Mouse (Mus musculus): ENCODE results near the gene Tspan17. TPM values are rescaled to one million over a fixed set of nuclear protein-coding genes. Genes with fewer than 3 reads are reported as not detected.

Gene Tspan17
- polyA plus RNA-seq (2014; fragmentation: Nextera tagmentation; extraction: Ambion mirVana), result 2.4 and 3.9 TPM in 2 replicates

GRCm38 (mm10) chr13:54788740-54789560 is at the start of gene Tspan17:
TSS of gene Tspan17 (plus strand) at chr13:54789377.
- ATAC-seq (replicated peaks; ENCODE audit: insufficient number of reproducible peaks, low FRiP score, low TSS enrichment), result peak; percentile 80
- Histone ChIP-seq H3K4me1 (ENCODE audit: control insufficient read depth, insufficient read depth, low read length) (peaks cover 8% of the 10 kb centered on the region; the same call in 1 of the 2 replicates), H3K27ac (ENCODE audit: low read depth, low read length) (no peak within 1 kb of the TSS), H3K9me3 (replicated peaks; ENCODE audit: control insufficient read depth, low read length) (no peaks in the 10 kb centered on the region), H3K9ac (ENCODE audit: low read depth, low read length) (peak within 1 kb of the TSS; percentile 54), H3K4me2 (peak within 1 kb of the TSS; percentile 94), H3K36me3 (ENCODE audit: control insufficient read depth, insufficient read depth, low read length) (no peaks in the 10 kb centered on the region), H3K4me3 (ENCODE audit: low read depth, low read length) (peak within 1 kb of the TSS; percentile 59), H3K27me3 (ENCODE audit: control insufficient read depth, insufficient read depth, low read length) (peaks cover 26% of the 10 kb centered on the region)
- WGBS (ENCODE audit: insufficient replicate concordance), result 3% methylated on average over 48 of the region's 49 CpGs

GRCm38 (mm10) chr13:54746110-54746509 is 43.1 kb upstream of the Tspan17 start:
- Histone ChIP-seq H3K36me3 (ENCODE audit: control insufficient read depth, insufficient read depth, low read length) (no peaks in the 10 kb centered on the region), H3K9me3 (replicated peaks; ENCODE audit: control insufficient read depth, low read length) (no peaks in the 10 kb centered on the region), H3K4me2 (no peak overlapping the region), H3K27me3 (ENCODE audit: control insufficient read depth, insufficient read depth, low read length) (peaks cover 49% of the 10 kb centered on the region), H3K27ac (ENCODE audit: low read depth, low read length) (no peak overlapping the region), H3K9ac (ENCODE audit: low read depth, low read length) (no peak overlapping the region), H3K4me1 (ENCODE audit: control insufficient read depth, insufficient read depth, low read length) (peaks cover 6% of the 10 kb centered on the region; the same call in 1 of the 2 replicates), H3K4me3 (ENCODE audit: low read depth, low read length) (no peak overlapping the region)
- ATAC-seq (replicated peaks; ENCODE audit: insufficient number of reproducible peaks, low FRiP score, low TSS enrichment), result no peak
- WGBS (ENCODE audit: insufficient replicate concordance), result 25% methylated on average over 6 of the region's 6 CpGs

GRCm38 (mm10) chr13:54746896-54747295 is 42.3 kb upstream of the Tspan17 start:
- Histone ChIP-seq H3K4me3 (ENCODE audit: low read depth, low read length) (no peak overlapping the region), H3K9ac (ENCODE audit: low read depth, low read length) (no peak overlapping the region), H3K27ac (ENCODE audit: low read depth, low read length) (no peak overlapping the region), H3K36me3 (ENCODE audit: control insufficient read depth, insufficient read depth, low read length) (no peaks in the 10 kb centered on the region), H3K4me2 (no peak overlapping the region), H3K9me3 (replicated peaks; ENCODE audit: control insufficient read depth, low read length) (no peaks in the 10 kb centered on the region), H3K4me1 (ENCODE audit: control insufficient read depth, insufficient read depth, low read length) (peaks cover 6% of the 10 kb centered on the region; the same call in 1 of the 2 replicates), H3K27me3 (ENCODE audit: control insufficient read depth, insufficient read depth, low read length) (peaks cover 51% of the 10 kb centered on the region)
- WGBS (ENCODE audit: insufficient replicate concordance), result 33% methylated on average over 10 of the region's 10 CpGs
- ATAC-seq (replicated peaks; ENCODE audit: insufficient number of reproducible peaks, low FRiP score, low TSS enrichment), result no peak

GRCm38 (mm10) chr13:54748190-54748589 is 41.0 kb upstream of the Tspan17 start:
- 77% methylated on average over 8 of the region's 8 CpGs for WGBS (ENCODE audit: insufficient replicate concordance)
- no peak overlapping the region for H3K4me2 ChIP-seq
- H3K36me3 ChIP-seq (ENCODE audit: control insufficient read depth, insufficient read depth, low read length), result no peaks in the 10 kb centered on the region
- no peak overlapping the region for H3K9ac ChIP-seq (ENCODE audit: low read depth, low read length)
- no peak overlapping the region for H3K4me3 ChIP-seq (ENCODE audit: low read depth, low read length)
- H3K9me3 ChIP-seq (replicated peaks; ENCODE audit: control insufficient read depth, low read length), result no peaks in the 10 kb centered on the region
- H3K27me3 ChIP-seq (ENCODE audit: control insufficient read depth, insufficient read depth, low read length), result peaks cover 55% of the 10 kb centered on the region
- ATAC-seq (replicated peaks; ENCODE audit: insufficient number of reproducible peaks, low FRiP score, low TSS enrichment), result no peak
- peaks cover 6% of the 10 kb centered on the region; the same call in 1 of the 2 replicates for H3K4me1 ChIP-seq (ENCODE audit: control insufficient read depth, insufficient read depth, low read length)
- H3K27ac ChIP-seq (ENCODE audit: low read depth, low read length), result no peak overlapping the region

GRCm38 (mm10) chr13:54748721-54749060 is 40.5 kb upstream of the Tspan17 start:
- Histone ChIP-seq H3K9me3 (replicated peaks; ENCODE audit: control insufficient read depth, low read length) (no peaks in the 10 kb centered on the region), H3K4me1 (ENCODE audit: control insufficient read depth, insufficient read depth, low read length) (peaks cover 6% of the 10 kb centered on the region; the same call in 1 of the 2 replicates), H3K4me3 (ENCODE audit: low read depth, low read length) (no peak overlapping the region; the same call in 1 of the 2 replicates), H3K36me3 (ENCODE audit: control insufficient read depth, insufficient read depth, low read length) (no peaks in the 10 kb centered on the region), H3K27me3 (ENCODE audit: control insufficient read depth, insufficient read depth, low read length) (peaks cover 55% of the 10 kb centered on the region), H3K9ac (ENCODE audit: low read depth, low read length) (no peak overlapping the region), H3K27ac (ENCODE audit: low read depth, low read length) (no peak overlapping the region), H3K4me2 (no peak overlapping the region)
- ATAC-seq (replicated peaks; ENCODE audit: insufficient number of reproducible peaks, low FRiP score, low TSS enrichment), result no peak
- WGBS (ENCODE audit: insufficient replicate concordance), result 51% methylated on average over 10 of the region's 10 CpGs

GRCm38 (mm10) chr13:54749061-54749863 is 39.9 kb upstream of the Tspan17 start:
- ATAC-seq (replicated peaks; ENCODE audit: insufficient number of reproducible peaks, low FRiP score, low TSS enrichment), result peak; percentile 68
- H3K9ac ChIP-seq (ENCODE audit: low read depth, low read length), result no peak overlapping the region

GRCm38 (mm10) chr13:54749864-54750411 is 39.2 kb upstream of the Tspan17 start, which contains the start of gene Gprin1:
TSS of gene Gprin1 (minus strand) at chr13:54749874.
- Histone ChIP-seq H3K9me3 (replicated peaks; ENCODE audit: control insufficient read depth, low read length) (no peaks in the 10 kb centered on the region), H3K27me3 (ENCODE audit: control insufficient read depth, insufficient read depth, low read length) (peaks cover 48% of the 10 kb centered on the region), H3K27ac (ENCODE audit: low read depth, low read length) (no peak within 1 kb of the TSS), H3K4me3 (ENCODE audit: low read depth, low read length) (peak within 1 kb of the TSS; percentile 54), H3K4me2 (peak within 1 kb of the TSS; percentile 90), H3K36me3 (ENCODE audit: control insufficient read depth, insufficient read depth, low read length) (no peaks in the 10 kb centered on the region), H3K9ac (ENCODE audit: low read depth, low read length) (no peak within 1 kb of the TSS), H3K4me1 (ENCODE audit: control insufficient read depth, insufficient read depth, low read length) (peaks cover 6% of the 10 kb centered on the region; the same call in 1 of the 2 replicates)
- ATAC-seq (replicated peaks; ENCODE audit: insufficient number of reproducible peaks, low FRiP score, low TSS enrichment), result no peak
- WGBS (ENCODE audit: insufficient replicate concordance), result 3% methylated on average over 29 of the region's 29 CpGs

More at GRCm38 (mm10) chr13:54749061-54749863, 39.9 kb upstream of the Tspan17 start:
- WGBS (ENCODE audit: insufficient replicate concordance), result 4% methylated on average over 39 of the region's 100 CpGs
- Histone ChIP-seq H3K4me1 (ENCODE audit: control insufficient read depth, insufficient read depth, low read length) (peaks cover 6% of the 10 kb centered on the region; the same call in 1 of the 2 replicates), H3K4me2 (peak overlapping the region; percentile 90), H3K36me3 (ENCODE audit: control insufficient read depth, insufficient read depth, low read length) (no peaks in the 10 kb centered on the region), H3K4me3 (ENCODE audit: low read depth, low read length) (peak overlapping the region; percentile 54), H3K27ac (ENCODE audit: low read depth, low read length) (no peak overlapping the region), H3K27me3 (ENCODE audit: control insufficient read depth, insufficient read depth, low read length) (peaks cover 52% of the 10 kb centered on the region), H3K9me3 (replicated peaks; ENCODE audit: control insufficient read depth, low read length) (no peaks in the 10 kb centered on the region)

GRCm38 (mm10) chr13:54750699-54751098 is 38.5 kb upstream of the Tspan17 start:
- H3K27ac ChIP-seq (ENCODE audit: low read depth, low read length), result no peak overlapping the region
- ATAC-seq (replicated peaks; ENCODE audit: insufficient number of reproducible peaks, low FRiP score, low TSS enrichment), result no peak
- no peak overlapping the region for H3K4me3 ChIP-seq (ENCODE audit: low read depth, low read length)
- no peaks in the 10 kb centered on the region for H3K36me3 ChIP-seq (ENCODE audit: control insufficient read depth, insufficient read depth, low read length)
- no peaks in the 10 kb centered on the region for H3K9me3 ChIP-seq (replicated peaks; ENCODE audit: control insufficient read depth, low read length)
- peaks cover 6% of the 10 kb centered on the region; the same call in 1 of the 2 replicates for H3K4me1 ChIP-seq (ENCODE audit: control insufficient read depth, insufficient read depth, low read length)
- peaks cover 48% of the 10 kb centered on the region for H3K27me3 ChIP-seq (ENCODE audit: control insufficient read depth, insufficient read depth, low read length)
- WGBS (ENCODE audit: insufficient replicate concordance), result 2% methylated on average over 8 of the region's 8 CpGs
- H3K4me2 ChIP-seq, result no peak overlapping the region
- H3K9ac ChIP-seq (ENCODE audit: low read depth, low read length), result no peak overlapping the region

All from heart, embryonic 11.5 days (tissue).